Mouse (Mus musculus) neural tube, embryonic 12.5 days (tissue): ENCODE results near the gene Syn3. TPM values are rescaled to one million over a fixed set of nuclear protein-coding genes. Genes with fewer than 3 reads are reported as not detected.
"Not testable (repeated sequence)": the region's sequence is repeated elsewhere in the genome, so short reads cannot be mapped to it uniquely, and the experiment has no call there.

Experiments used
- ATAC-seq: fragments of 200-750 bp; cut with Nextera tagmentation; 2 replicates; pipeline ENCODE4 v1.8.0; 2017; ENCODE audit warnings: low read depth, mild to moderate bottlenecking, moderate TSS enrichment, moderate library complexity; ENCODE audit not compliant: low FRiP score
- H3K27ac ChIP-seq: fragments of 300-500 bp; sonication (generic); 2 replicates; pipeline ENCODE4 v1.5.1; 2016
- H3K27me3 ChIP-seq: fragments of 300-500 bp; sonication (generic); replicated peaks from 2 replicates; pipeline ENCODE4 v1.6.1; 2016; ENCODE audit warnings: mild to moderate bottlenecking
- H3K36me3 ChIP-seq: fragments of 300-500 bp; sonication (generic); 2 replicates; pipeline ENCODE4 v1.6.1; 2016; ENCODE audit warnings: mild to moderate bottlenecking
- H3K4me1 ChIP-seq: fragments of 300-500 bp; sonication (generic); 2 replicates; pipeline ENCODE4 v1.6.1; 2016
- H3K4me2 ChIP-seq: fragments of 300-500 bp; sonication (generic); replicated peaks from 2 replicates; pipeline ENCODE4 v1.6.1; 2016; ENCODE audit warnings: mild to moderate bottlenecking
- H3K4me3 ChIP-seq: fragments of 300-500 bp; sonication (generic); 2 replicates; pipeline ENCODE4 v1.5.1; 2016
- H3K9ac ChIP-seq: fragments of 300-500 bp; sonication (generic); 2 replicates; pipeline ENCODE4 v1.6.1; 2016; ENCODE audit warnings: mild to moderate bottlenecking
- H3K9me3 ChIP-seq: fragments of 300-500 bp; sonication (generic); 2 replicates; pipeline ENCODE4 v1.6.1; 2016; ENCODE audit warnings: mild to moderate bottlenecking
- WGBS: fragments of 180-500 bp; shearing (Covaris S2); methylation state at CpG from one replicate; pipeline ENCODE4 v1.1.7; 2016; 5-methylcytosine and 5-hydroxymethylcytosine counted together
- polyA plus RNA-seq: library from polyadenylated mRNA; unstranded; fragments of >200 nt; fragmentation: Nextera tagmentation; extraction: Ambion mirVana; gene quantifications from 2 replicates; pipeline ENCODE4 v1.2.1, GENCODE M21; 2016

Gene Syn3
- polyA plus RNA-seq, 1 experiment from 2014 or later = 7.9 TPM

GRCm38 (mm10) chr10:86457665-86458209 is 41.0 kb downstream of the Syn3 start:
- no peak overlapping the region for H3K9ac ChIP-seq
- H3K4me2 ChIP-seq = no peak overlapping the region
- H3K4me1 ChIP-seq = peaks cover 12% of the 10 kb centered on the region
- ATAC-seq = peak; percentile 43; the same call in 1 of the 2 replicates
- H3K27ac ChIP-seq = no peak overlapping the region
- H3K9me3 ChIP-seq = no peaks in the 10 kb centered on the region
- H3K27me3 ChIP-seq = no peaks in the 10 kb centered on the region
- no peaks in the 10 kb centered on the region for H3K36me3 ChIP-seq
- no peak overlapping the region for H3K4me3 ChIP-seq

GRCm38 (mm10) chr10:86457195-86457594 is 41.5 kb downstream of the Syn3 start:
- H3K36me3 ChIP-seq = no peaks in the 10 kb centered on the region
- H3K9ac ChIP-seq = no peak overlapping the region
- WGBS = 11% methylated on average over 4 of the region's 4 CpGs
- no peak overlapping the region for H3K27ac ChIP-seq
- ATAC-seq = peak; percentile 71
- no peak overlapping the region for H3K4me2 ChIP-seq
- H3K4me1 ChIP-seq = peaks cover 12% of the 10 kb centered on the region
- no peaks in the 10 kb centered on the region for H3K27me3 ChIP-seq
- no peak overlapping the region for H3K4me3 ChIP-seq
- H3K9me3 ChIP-seq = no peaks in the 10 kb centered on the region

- no peak overlapping the region for H3K4me2 ChIP-seq
- no peaks in the 10 kb centered on the region for H3K36me3 ChIP-seq
- H3K4me1 ChIP-seq = peaks cover 12% of the 10 kb centered on the region
- no peaks in the 10 kb centered on the region for H3K9me3 ChIP-seq
- H3K9ac ChIP-seq = no peak overlapping the region
- WGBS = 71% methylated on average over 5 of the region's 5 CpGs
- no peak overlapping the region for H3K27ac ChIP-seq
- no peaks in the 10 kb centered on the region for H3K27me3 ChIP-seq
- no peak for ATAC-seq
- no peak overlapping the region for H3K4me3 ChIP-seq
These were observed 43.2 kb downstream of the Syn3 start for GRCm38 (mm10) chr10:86455296-86456055.

- Histone ChIP-seq H3K27ac (no peak overlapping the region), H3K4me2 (no peak overlapping the region), H3K9me3 (no peaks in the 10 kb centered on the region), H3K4me1 (peaks cover 5% of the 10 kb centered on the region), H3K4me3 (no peak overlapping the region), H3K27me3 (no peaks in the 10 kb centered on the region), H3K36me3 (no peaks in the 10 kb centered on the region), H3K9ac (no peak overlapping the region)
- 47% methylated on average over 6 of the region's 6 CpGs for whole genome bisulfite sequencing
- peak; percentile 72 for ATAC-seq
These were observed 46.2 kb downstream of the Syn3 start for GRCm38 (mm10) chr10:86452326-86452995.

- H3K27ac ChIP-seq = no peak overlapping the region
- no peaks in the 10 kb centered on the region for H3K36me3 ChIP-seq
- no peak overlapping the region for H3K4me2 ChIP-seq
- H3K9me3 ChIP-seq = no peaks in the 10 kb centered on the region
- no peak for ATAC-seq
- no peak overlapping the region for H3K4me3 ChIP-seq
- H3K9ac ChIP-seq = no peak overlapping the region
- H3K27me3 ChIP-seq = no peaks in the 10 kb centered on the region
- WGBS = 91% methylated on average over 5 of the region's 5 CpGs
- H3K4me1 ChIP-seq = no peaks in the 10 kb centered on the region
These were observed 47.4 kb downstream of the Syn3 start for GRCm38 (mm10) chr10:86451294-86451693.

- H3K4me2 ChIP-seq = no peak overlapping the region
- no peaks in the 10 kb centered on the region for H3K4me1 ChIP-seq
- ATAC-seq = no peak
- no peaks in the 10 kb centered on the region for H3K36me3 ChIP-seq
- no peaks in the 10 kb centered on the region for H3K27me3 ChIP-seq
- H3K27ac ChIP-seq = no peak overlapping the region
- H3K4me3 ChIP-seq = no peak overlapping the region
- H3K9me3 ChIP-seq = no peaks in the 10 kb centered on the region
- no peak overlapping the region for H3K9ac ChIP-seq
These were observed 52.0 kb downstream of the Syn3 start for GRCm38 (mm10) chr10:86446649-86447048.

GRCm38 (mm10) chr10:86445207-86445606 is 53.5 kb downstream of the Syn3 start:
- no peak overlapping the region for H3K4me3 ChIP-seq
- no peak overlapping the region for H3K4me2 ChIP-seq
- H3K9me3 ChIP-seq = no peaks in the 10 kb centered on the region
- H3K9ac ChIP-seq = no peak overlapping the region
- no peaks in the 10 kb centered on the region for H3K27me3 ChIP-seq
- WGBS = 72% methylated on average over 2 of the region's 2 CpGs
- H3K4me1 ChIP-seq = no peaks in the 10 kb centered on the region
- no peak for ATAC-seq
- no peaks in the 10 kb centered on the region for H3K36me3 ChIP-seq
- no peak overlapping the region for H3K27ac ChIP-seq

- Histone ChIP-seq H3K27me3 (no peaks in the 10 kb centered on the region), H3K4me1 (no peaks in the 10 kb centered on the region), H3K4me3 (no peak overlapping the region), H3K36me3 (no peaks in the 10 kb centered on the region), H3K9ac (no peak overlapping the region), H3K27ac (no peak overlapping the region), H3K9me3 (no peaks in the 10 kb centered on the region), H3K4me2 (no peak overlapping the region)
- WGBS = 73% methylated on average over 3 of the region's 3 CpGs
- ATAC-seq = no peak
These were observed 54.0 kb downstream of the Syn3 start for GRCm38 (mm10) chr10:86444665-86445064.

GRCm38 (mm10) chr10:86441765-86442164 is 56.9 kb downstream of the Syn3 start:
- Histone ChIP-seq H3K4me3 (no peak overlapping the region), H3K27ac (no peak overlapping the region), H3K27me3 (no peaks in the 10 kb centered on the region), H3K4me1 (no peaks in the 10 kb centered on the region), H3K4me2 (no peak overlapping the region), H3K9ac (no peak overlapping the region), H3K36me3 (no peaks in the 10 kb centered on the region), H3K9me3 (no peaks in the 10 kb centered on the region)
- ATAC-seq = no peak
- WGBS = 83% methylated on average over 3 of the region's 3 CpGs

- Histone ChIP-seq H3K4me1 (no peaks in the 10 kb centered on the region), H3K36me3 (no peaks in the 10 kb centered on the region), H3K27me3 (no peaks in the 10 kb centered on the region), H3K9me3 (no peaks in the 10 kb centered on the region), H3K9ac (no peak overlapping the region), H3K27ac (no peak overlapping the region), H3K4me2 (no peak overlapping the region), H3K4me3 (no peak overlapping the region)
- 91% methylated on average over 4 of the region's 4 CpGs for WGBS
- no peak for ATAC-seq
These were observed 59.1 kb downstream of the Syn3 start for GRCm38 (mm10) chr10:86439640-86440039.

- H3K9ac ChIP-seq = no peak overlapping the region
- WGBS = 92% methylated on average over 11 of the region's 11 CpGs
These were observed 61.4 kb downstream of the Syn3 start for GRCm38 (mm10) chr10:86437294-86437693.

GRCm38 (mm10) chr10:86435006-86435405 is 63.7 kb downstream of the Syn3 start:
- not testable (repeated sequence) for H3K27ac ChIP-seq, H3K9me3 ChIP-seq, H3K4me2 ChIP-seq, H3K36me3 ChIP-seq, H3K27me3 ChIP-seq, H3K9ac ChIP-seq, ATAC-seq, H3K4me3 ChIP-seq, H3K4me1 ChIP-seq
- WGBS = 46% methylated on average over 4 of the region's 4 CpGs

More at GRCm38 (mm10) chr10:86437294-86437693, 61.4 kb downstream of the Syn3 start:
- ATAC-seq = no peak
- Histone ChIP-seq H3K9me3 (no peaks in the 10 kb centered on the region), H3K27ac (no peak overlapping the region), H3K27me3 (no peaks in the 10 kb centered on the region), H3K4me1 (no peaks in the 10 kb centered on the region), H3K36me3 (no peaks in the 10 kb centered on the region), H3K4me3 (no peak overlapping the region), H3K4me2 (no peak overlapping the region)
